Mouse (Mus musculus) stomach, embryonic 15.5 days (tissue): ENCODE results near the gene Krtcap2. TPM values are rescaled to one million over a fixed set of nuclear protein-coding genes. Genes with fewer than 3 reads are reported as not detected.

Source experiments
- ATAC-seq: fragments of 200-750 bp; cut with Nextera tagmentation; 2 replicates; pipeline ENCODE4 v1.8.0; 2017; ENCODE audit warnings: low read depth, moderate number of reproducible peaks, moderate TSS enrichment; ENCODE audit not compliant: insufficient read depth, low FRiP score
- H3K27ac ChIP-seq: fragments of 300-500 bp; sonication (generic); 2 replicates; pipeline ENCODE4 v1.5.1; 2015; ENCODE audit warnings: mild to moderate bottlenecking, inconsistent platforms
- H3K27me3 ChIP-seq: fragments of 300-500 bp; sonication (generic); replicated peaks from 2 replicates; pipeline ENCODE4 v1.6.1; 2015; ENCODE audit warnings: inconsistent platforms
- H3K36me3 ChIP-seq: fragments of 300-500 bp; sonication (generic); 2 replicates; pipeline ENCODE4 v1.6.1; 2015; ENCODE audit warnings: inconsistent platforms
- H3K4me1 ChIP-seq: fragments of 300-500 bp; sonication (generic); 2 replicates; pipeline ENCODE4 v1.6.1; 2015; ENCODE audit warnings: inconsistent platforms
- H3K4me2 ChIP-seq: fragments of 300-500 bp; sonication (generic); 2 replicates; pipeline ENCODE4 v1.6.1; 2015; ENCODE audit warnings: mild to moderate bottlenecking, inconsistent platforms
- H3K4me3 ChIP-seq: fragments of 300-500 bp; sonication (generic); replicated peaks from 2 replicates; pipeline ENCODE4 v1.5.1; 2015; ENCODE audit warnings: inconsistent platforms
- H3K9ac ChIP-seq: fragments of 300-500 bp; sonication (generic); 2 replicates; pipeline ENCODE4 v1.6.1; 2015; ENCODE audit warnings: inconsistent platforms
- H3K9me3 ChIP-seq: fragments of 300-500 bp; sonication (generic); 2 replicates; pipeline ENCODE4 v1.6.1; 2016; ENCODE audit warnings: inconsistent platforms
- WGBS: fragments of 180-500 bp; shearing (Covaris S2); methylation state at CpG from one replicate; pipeline ENCODE4 v1.1.7; 2015; 5-methylcytosine and 5-hydroxymethylcytosine counted together
- polyA plus RNA-seq: library from polyadenylated mRNA; unstranded; fragments of >200 nt; fragmentation: Nextera tagmentation; extraction: Ambion mirVana; gene quantifications from 2 replicates; pipeline ENCODE4 v1.2.1, GENCODE M21; 2015

Gene Krtcap2
- polyA plus RNA-seq, 1 experiment from 2014 or later, result 406 TPM

DNA sequence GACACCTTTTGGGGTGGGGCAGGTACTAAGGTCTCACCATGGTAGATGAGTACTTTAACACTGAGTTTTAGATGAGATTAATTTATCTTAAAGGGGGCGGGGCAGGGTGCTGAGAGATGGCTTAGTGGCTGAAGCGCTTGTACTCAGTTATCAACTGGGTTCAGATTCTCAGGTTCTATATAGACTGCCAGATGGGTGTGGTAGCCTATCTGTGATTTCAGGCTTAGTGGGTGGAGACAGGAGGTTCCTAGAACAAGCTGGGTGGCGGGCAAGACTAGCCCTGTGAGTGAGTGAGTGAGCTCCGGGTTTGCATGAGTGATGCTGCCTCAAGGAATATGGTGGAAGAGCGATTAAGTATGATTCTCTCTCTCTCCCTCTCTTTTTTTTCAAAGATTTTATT is 9.2 kb downstream of the Krtcap2 start:
- Histone ChIP-seq H3K4me1 (peaks cover 20% of the 10 kb centered on the region), H3K9ac (no peak overlapping the region), H3K9me3 (no peaks in the 10 kb centered on the region), H3K4me2 (no peak overlapping the region), H3K4me3 (no peak overlapping the region), H3K27ac (no peak overlapping the region), H3K27me3 (no peaks in the 10 kb centered on the region), H3K36me3 (no peaks in the 10 kb centered on the region)
- ATAC-seq, result no peak
- 81% methylated on average over 5 of the region's 5 CpGs for whole genome bisulfite sequencing

DNA sequence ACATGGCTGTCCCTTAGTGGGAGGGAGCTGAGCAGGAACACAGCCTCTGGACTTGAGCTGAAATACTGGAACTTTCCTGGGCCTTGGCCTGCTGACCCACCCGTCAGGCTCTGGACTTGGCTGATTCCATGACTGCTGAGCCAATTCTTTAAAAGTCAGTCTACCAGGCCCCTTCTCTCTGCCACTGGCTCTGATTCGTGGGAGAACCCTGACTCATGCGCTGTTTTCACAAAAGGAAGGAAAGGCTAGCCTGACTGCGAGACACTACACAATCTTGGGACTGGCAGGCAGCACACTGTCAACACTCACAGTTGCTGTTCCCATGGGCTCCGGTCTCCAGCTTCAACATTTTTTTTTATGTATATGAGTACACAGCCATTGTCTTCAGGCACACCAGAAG is 10.4 kb downstream of the Krtcap2 start:
- Histone ChIP-seq H3K27ac (no peak overlapping the region), H3K9ac (no peak overlapping the region), H3K27me3 (no peaks in the 10 kb centered on the region), H3K4me3 (no peak overlapping the region), H3K4me2 (no peak overlapping the region), H3K36me3 (no peaks in the 10 kb centered on the region), H3K9me3 (no peaks in the 10 kb centered on the region), H3K4me1 (peaks cover 12% of the 10 kb centered on the region)
- 78% methylated on average over 5 of the region's 5 CpGs for WGBS
- no peak for ATAC-seq

DNA sequence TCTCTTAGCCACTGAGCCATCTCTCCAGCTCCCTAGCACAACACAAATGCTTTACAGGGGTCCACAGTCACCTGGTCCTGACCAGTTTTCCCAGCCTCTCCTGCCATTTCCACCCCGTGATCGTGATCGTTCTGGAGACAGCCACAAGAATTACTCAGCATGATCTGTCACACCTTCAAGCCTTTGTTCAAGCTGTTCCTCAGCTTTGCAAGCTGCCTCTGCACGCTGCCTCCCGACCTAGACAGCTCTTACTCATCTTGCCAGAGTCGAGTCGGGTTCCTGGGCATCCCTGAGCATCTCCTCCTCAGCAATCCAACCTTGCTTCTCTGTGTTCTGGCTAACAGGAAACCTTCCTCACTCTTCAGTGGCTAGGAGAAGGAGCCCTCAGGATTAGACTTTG is 13.3 kb downstream of the Krtcap2 start, which contains the start of gene Dpm3:
TSS of gene Dpm3 (plus strand) at position 283 of the 400 bp plus-strand sequence.
- H3K4me2 ChIP-seq, result no peak within 1 kb of the TSS
- 44% methylated on average over 7 of the region's 7 CpGs for WGBS

DNA sequence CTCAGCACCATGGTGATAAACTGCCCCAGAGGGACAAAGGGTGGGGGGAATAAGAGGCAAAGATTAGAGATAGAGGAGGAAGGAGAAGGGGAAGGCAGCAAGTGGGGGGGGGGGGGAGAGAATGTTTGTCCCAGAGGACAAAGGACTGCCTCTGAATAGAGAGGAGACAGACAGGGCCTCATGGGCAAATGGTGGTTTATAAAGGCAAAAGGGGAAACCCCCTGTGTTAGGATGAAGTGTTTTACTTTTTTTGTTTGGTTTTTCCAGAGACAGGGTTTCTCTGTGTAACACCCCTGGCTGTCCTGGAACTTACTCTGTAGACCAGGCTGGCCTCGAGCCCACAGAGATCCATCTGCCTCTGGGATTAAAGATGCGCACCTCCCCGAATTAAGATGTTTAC is 14.4 kb downstream of the Krtcap2 start:
- Histone ChIP-seq H3K4me3 (no peak overlapping the region), H3K9me3 (no peaks in the 10 kb centered on the region), H3K36me3 (no peaks in the 10 kb centered on the region), H3K27ac (no peak overlapping the region), H3K27me3 (no peaks in the 10 kb centered on the region), H3K4me2 (no peak overlapping the region), H3K4me1 (no peaks in the 10 kb centered on the region), H3K9ac (no peak overlapping the region)
- 49% methylated on average over 3 of the region's 3 CpGs for whole genome bisulfite sequencing
- ATAC-seq, result no peak

More for the DNA sequence above, 13.3 kb downstream of the Krtcap2 start, which contains the start of gene Dpm3:
- Histone ChIP-seq H3K9me3 (no peaks in the 10 kb centered on the region), H3K27ac (no peak within 1 kb of the TSS), H3K36me3 (no peaks in the 10 kb centered on the region), H3K27me3 (no peaks in the 10 kb centered on the region), H3K4me1 (no peaks in the 10 kb centered on the region), H3K4me3 (no peak within 1 kb of the TSS), H3K9ac (no peak within 1 kb of the TSS)
- no peak for ATAC-seq

DNA sequence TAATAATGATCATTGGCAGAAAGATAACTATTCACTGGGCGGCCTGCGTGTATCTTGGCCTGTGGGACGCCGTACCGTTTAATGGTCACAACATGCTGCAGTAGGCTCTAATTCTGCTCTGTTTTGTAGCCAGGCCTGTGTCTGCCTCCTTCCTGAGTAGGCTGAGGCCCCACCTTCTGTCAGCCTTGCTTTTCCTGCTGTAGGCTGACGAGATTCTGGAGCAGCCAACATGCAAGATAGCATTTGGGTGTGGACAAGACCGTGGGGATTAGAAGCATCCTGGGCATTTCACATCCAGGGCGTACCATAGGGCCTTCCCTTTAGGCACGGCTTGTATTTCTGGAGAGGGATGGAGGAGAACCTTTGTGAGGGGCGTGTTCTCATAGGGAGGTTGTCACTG is 16.7 kb downstream of the Krtcap2 start:
- no peaks in the 10 kb centered on the region for H3K27me3 ChIP-seq
- 61% methylated on average over 10 of the region's 10 CpGs for WGBS
- H3K9me3 ChIP-seq, result no peaks in the 10 kb centered on the region
- no peak overlapping the region for H3K4me2 ChIP-seq
- no peak overlapping the region for H3K4me3 ChIP-seq
- no peak for ATAC-seq
- H3K36me3 ChIP-seq, result no peaks in the 10 kb centered on the region
- peaks cover 9% of the 10 kb centered on the region; the same call in 1 of the 2 replicates for H3K4me1 ChIP-seq
- H3K9ac ChIP-seq, result no peak overlapping the region
- H3K27ac ChIP-seq, result no peak overlapping the region

DNA sequence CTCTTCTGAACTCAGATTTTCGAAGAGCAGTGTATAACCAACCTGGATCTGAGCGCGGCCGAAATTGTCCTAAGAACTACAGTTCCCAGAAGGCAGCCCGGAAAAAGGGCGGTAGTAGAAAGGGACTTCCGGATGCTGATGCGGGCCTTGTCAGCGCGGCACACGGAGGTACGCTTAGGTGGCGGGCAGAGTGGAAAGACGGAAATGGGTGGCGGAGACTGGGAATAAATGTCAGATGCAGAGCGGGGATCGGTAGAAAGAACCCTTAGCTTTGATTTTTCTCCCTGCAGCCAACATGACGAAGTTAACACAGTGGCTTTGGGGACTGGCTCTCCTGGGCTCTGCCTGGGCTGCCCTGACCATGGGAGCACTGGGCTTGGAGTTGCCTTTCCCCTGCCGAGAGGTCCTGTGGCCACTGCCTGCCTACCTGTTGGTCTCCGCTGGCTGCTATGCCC is 20.7 kb downstream of the Krtcap2 start:
- Histone ChIP-seq H3K4me1 (peaks cover 32% of the 10 kb centered on the region), H3K27me3 (no peaks in the 10 kb centered on the region), H3K4me3 (peak overlapping the region; percentile 83), H3K9ac (peak overlapping the region; percentile 95), H3K36me3 (no peaks in the 10 kb centered on the region), H3K9me3 (no peaks in the 10 kb centered on the region), H3K27ac (peak overlapping the region; percentile 81), H3K4me2 (peak overlapping the region; percentile 91)
- under 1% methylated on average over 20 of the region's 20 CpGs for WGBS
- ATAC-seq, result peak; percentile 86

DNA sequence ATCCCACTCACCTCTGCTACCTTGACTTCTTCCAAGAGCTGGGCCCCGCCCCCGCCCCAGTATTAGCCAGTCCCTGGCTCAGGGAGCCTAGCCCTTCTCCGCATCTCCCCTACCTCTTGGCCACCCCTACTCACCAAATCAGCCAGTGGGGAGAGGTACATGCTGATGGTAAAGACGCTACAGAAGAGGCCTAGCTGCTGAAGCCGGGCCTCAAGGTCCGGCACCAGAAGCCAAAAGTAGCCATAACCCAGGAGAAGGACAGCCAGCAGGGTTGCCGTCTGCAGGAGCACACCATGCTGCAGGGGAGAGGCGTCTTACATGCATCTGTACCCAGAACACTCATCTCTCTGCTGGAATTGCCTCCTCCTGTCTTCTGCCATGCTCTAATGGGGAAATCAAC is 23.1 kb downstream of the Krtcap2 start:
- 0 out of 2 replicates have a peak overlapping the region, but pooled peaks have one; percentile 40 for H3K27ac ChIP-seq
- no peak overlapping the region for H3K9ac ChIP-seq
- H3K4me2 ChIP-seq, result peak overlapping the region; percentile 72
- 0 out of 2 replicates have a peak overlapping the region, but pooled peaks have one; percentile 8 for H3K4me3 ChIP-seq
- no peaks in the 10 kb centered on the region for H3K27me3 ChIP-seq
- ATAC-seq, result no peak
- no peaks in the 10 kb centered on the region for H3K9me3 ChIP-seq
- H3K4me1 ChIP-seq, result peaks cover 32% of the 10 kb centered on the region
- peaks cover 9% of the 10 kb centered on the region; the same call in 1 of the 2 replicates for H3K36me3 ChIP-seq
- 74% methylated on average over 8 of the region's 8 CpGs for WGBS

DNA sequence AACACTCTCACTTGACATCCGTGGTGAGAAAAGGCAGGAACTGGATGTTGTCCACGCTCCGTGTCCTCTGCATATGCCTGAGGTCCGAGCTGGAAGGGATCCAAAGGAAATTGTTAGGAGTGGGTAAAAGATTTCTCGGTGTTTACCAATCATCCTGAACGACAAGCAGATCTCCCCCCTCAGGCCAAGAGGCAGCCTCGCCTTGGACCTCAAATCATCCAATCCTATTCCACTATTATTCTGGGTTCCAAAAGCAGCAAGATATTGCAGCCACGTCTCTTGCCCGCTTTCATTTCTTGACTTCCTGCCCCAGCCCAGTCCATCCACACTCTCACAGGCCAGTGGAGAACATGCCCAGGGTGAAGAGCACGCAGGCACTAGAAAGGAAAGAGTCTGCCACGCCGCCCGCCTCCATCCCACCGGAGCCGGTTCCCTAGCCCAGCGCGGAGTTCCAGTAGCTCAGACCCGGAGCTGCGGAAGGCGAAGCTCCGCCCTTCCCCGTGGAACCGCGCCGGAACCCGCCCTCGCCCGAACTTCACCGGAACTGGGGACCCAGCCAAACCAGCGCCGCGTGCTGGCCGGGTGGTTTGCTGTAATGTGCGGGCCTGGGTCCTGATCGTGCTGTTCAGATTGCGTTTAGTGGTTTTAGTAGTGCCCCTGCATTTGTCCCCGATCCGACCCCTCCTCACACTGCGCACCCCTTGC is 24.4 kb downstream of the Krtcap2 start, which contains the start of gene Slc50a1:
TSS of gene Slc50a1 (minus strand) at position 520 of the 705 bp plus-strand sequence.
- H3K4me3 ChIP-seq, result peak within 1 kb of the TSS; percentile 61
- no peaks in the 10 kb centered on the region for H3K27me3 ChIP-seq
- WGBS, result 2% methylated on average over 39 of the region's 39 CpGs
- peaks cover 13% of the 10 kb centered on the region; the same call in 1 of the 2 replicates for H3K36me3 ChIP-seq
- H3K27ac ChIP-seq, result peak within 1 kb of the TSS; percentile 90
- H3K9me3 ChIP-seq, result no peaks in the 10 kb centered on the region
- peak within 1 kb of the TSS; percentile 59 for H3K9ac ChIP-seq
- ATAC-seq, result peak; percentile 41; the same call in 1 of the 2 replicates
- peaks cover 32% of the 10 kb centered on the region for H3K4me1 ChIP-seq
- peak within 1 kb of the TSS; percentile 72 for H3K4me2 ChIP-seq

DNA sequence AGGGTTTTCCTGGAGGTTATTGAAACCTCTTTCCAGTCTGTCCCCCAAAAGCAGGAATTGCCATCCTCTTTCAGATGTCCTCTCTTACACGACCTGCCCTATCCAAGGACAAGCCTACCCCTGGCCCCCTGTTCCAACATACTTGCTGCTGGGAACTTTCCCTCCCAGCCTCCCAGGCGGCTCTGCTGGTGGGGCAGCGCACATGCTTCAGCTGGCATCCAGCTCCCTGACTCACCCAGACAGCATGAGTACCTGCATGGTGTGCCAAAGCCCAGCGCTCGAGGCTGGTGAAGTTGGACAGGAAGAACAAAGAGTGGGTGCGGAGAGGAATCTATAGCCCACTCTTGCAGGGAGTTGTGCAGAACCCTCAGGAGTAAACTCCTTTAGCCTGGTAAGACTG is 25.1 kb downstream of the Krtcap2 start:
- no peak for ATAC-seq
- Histone ChIP-seq H3K9ac (no peak overlapping the region), H3K36me3 (peaks cover 15% of the 10 kb centered on the region; the same call in 1 of the 2 replicates), H3K27me3 (no peaks in the 10 kb centered on the region), H3K4me1 (peaks cover 31% of the 10 kb centered on the region), H3K4me3 (peak overlapping the region; percentile 61; the same call in 1 of the 2 replicates), H3K9me3 (no peaks in the 10 kb centered on the region), H3K4me2 (peak overlapping the region; percentile 72), H3K27ac (peak overlapping the region; percentile 90)
- 61% methylated on average over 6 of the region's 6 CpGs for WGBS

DNA sequence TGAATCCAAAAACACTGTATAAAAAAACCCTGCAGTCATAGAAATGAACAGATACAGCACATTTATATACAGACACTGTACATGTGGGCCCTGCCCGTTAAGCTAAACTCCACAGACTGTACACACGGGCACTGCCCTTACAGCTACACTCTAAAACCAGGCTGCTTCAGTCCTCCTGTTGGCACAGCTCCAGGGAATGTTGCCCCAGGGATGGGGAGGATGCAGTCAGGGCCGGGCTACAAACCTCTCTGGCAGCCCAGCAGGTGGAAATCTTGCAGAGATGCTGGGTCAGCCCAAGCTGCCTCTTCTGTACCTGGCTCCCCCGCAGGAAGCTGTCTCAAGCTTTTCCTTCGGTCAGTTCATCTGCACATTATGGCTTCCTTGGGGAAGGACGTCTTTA is 26.0 kb downstream of the Krtcap2 start:
- H3K4me1 ChIP-seq, result peaks cover 27% of the 10 kb centered on the region
- H3K4me2 ChIP-seq, result no peak overlapping the region
- no peaks in the 10 kb centered on the region for H3K9me3 ChIP-seq
- no peak overlapping the region for H3K9ac ChIP-seq
- ATAC-seq, result no peak
- H3K27ac ChIP-seq, result 0 out of 2 replicates have a peak overlapping the region, but pooled peaks have one; percentile 4
- peaks cover 15% of the 10 kb centered on the region; the same call in 1 of the 2 replicates for H3K36me3 ChIP-seq
- H3K27me3 ChIP-seq, result no peaks in the 10 kb centered on the region
- H3K4me3 ChIP-seq, result no peak overlapping the region
- WGBS, result 65% methylated on average over 6 of the region's 6 CpGs

DNA sequence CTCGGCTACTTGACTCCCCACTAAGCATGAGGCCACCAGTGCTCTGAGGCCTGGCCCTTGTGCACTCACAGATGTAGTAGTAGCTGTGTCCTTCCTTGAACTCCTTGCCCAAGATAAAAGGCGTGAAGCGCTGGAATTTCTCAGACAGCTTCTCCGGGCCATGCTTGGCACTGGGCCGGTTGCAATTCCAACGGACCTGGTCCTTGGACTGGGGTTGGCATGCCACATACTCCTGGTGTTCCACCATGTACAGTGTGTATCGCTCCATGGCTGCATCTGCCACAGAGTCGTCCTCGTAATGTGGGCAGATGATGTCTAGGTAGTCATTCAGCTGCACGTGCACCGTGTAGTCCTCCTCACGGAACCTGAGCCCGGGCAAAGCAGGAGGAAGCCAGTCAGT is 30.3 kb downstream of the Krtcap2 start:
- Histone ChIP-seq H3K27ac (no peak overlapping the region), H3K4me2 (no peak overlapping the region), H3K9ac (no peak overlapping the region), H3K27me3 (no peaks in the 10 kb centered on the region), H3K4me3 (no peak overlapping the region), H3K9me3 (no peaks in the 10 kb centered on the region), H3K36me3 (peaks cover 15% of the 10 kb centered on the region; the same call in 1 of the 2 replicates), H3K4me1 (peaks cover 34% of the 10 kb centered on the region)
- 91% methylated on average over 13 of the region's 13 CpGs for WGBS
- no peak for ATAC-seq
